Mouse (Mus musculus) lung, postnatal 25 days (tissue): ENCODE measurements at regions not wholly inside any gene's neighbourhood (a gene's known extent, or its start where the extent isn't known, plus 50 kb on each side); places are given as distances from the start of the nearest gene placed in this dataset.

Experiments
- DNase-seq: peaks from one replicate; pipeline ENCODE4 v3.0.0; 2022; ENCODE audit warnings: low spot score

DNA sequence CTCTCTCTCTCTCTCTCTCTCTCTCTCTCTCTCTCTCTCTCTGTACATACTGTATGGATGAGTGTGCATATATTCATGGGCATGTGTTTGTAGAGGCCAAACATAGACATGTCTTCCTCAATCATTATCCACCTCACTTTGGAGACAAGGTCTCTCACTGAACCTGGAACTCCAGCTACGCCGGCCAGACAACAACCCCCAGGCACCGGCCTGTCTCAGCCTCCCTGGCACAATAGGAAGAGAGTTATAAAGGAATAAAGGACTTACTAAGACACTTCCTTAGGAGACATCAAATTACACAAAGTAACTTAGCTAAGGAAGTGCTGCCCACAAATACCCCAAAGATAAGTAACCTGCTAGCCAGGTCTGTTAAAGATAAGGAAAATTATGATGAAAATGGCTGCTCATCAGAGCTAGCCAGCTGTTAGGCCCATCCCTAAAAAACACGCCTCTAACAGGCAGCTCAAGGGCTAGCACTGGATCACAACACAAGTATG, 110.0 kb downstream of the Qrsl1 start:
- DNase-seq = no peak

DNA sequence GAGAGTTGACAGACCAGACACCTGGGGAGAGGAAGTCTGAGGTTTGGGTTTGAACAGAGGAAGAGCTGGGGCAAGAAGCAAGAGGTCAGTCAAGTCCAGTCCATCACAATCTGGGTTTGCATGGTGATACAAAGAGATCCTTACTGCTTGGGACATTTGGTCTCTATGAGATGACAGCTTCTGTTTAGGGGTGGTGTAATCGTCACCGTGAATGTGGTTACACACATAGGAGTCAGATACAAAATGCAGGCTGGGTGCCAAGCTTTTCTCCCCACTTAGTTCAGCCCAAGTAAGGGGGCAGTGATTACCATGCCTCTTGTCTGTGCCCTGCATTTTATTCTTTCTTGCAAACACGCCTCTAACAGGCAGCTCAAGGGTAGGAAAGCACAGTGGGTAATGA, 108.9 kb downstream of the Qrsl1 start:
- DNase-seq = no peak

- no peak for DNase-seq
Observed at GRCm38 (mm10) chr10:43794587-43794986, 107.0 kb downstream of the Qrsl1 start.

- no peak for DNase-seq
Observed at GRCm38 (mm10) chr10:43800077-43800476, 101.5 kb downstream of the Qrsl1 start.

DNA sequence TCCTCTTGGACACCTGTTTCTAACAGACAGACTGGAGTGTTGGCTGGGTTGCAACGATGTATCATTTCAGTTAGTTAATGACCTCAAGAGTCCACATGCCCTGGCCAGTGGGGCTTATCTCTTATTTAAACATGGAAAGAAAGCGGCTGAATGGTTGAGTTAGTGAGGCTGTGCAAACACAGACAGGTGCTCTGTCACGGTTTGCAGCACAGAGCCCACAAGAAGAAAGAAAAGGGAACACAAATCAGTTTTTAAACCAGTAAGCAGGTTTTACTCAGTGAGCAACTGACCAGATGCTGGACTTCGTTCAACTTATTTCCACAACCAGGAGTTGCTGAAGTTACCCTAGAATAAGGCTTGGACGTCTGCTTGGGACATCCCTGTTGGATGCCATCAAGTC, 86.3 kb downstream of the Qrsl1 start:
- DNase-seq = peak; percentile 8

DNA sequence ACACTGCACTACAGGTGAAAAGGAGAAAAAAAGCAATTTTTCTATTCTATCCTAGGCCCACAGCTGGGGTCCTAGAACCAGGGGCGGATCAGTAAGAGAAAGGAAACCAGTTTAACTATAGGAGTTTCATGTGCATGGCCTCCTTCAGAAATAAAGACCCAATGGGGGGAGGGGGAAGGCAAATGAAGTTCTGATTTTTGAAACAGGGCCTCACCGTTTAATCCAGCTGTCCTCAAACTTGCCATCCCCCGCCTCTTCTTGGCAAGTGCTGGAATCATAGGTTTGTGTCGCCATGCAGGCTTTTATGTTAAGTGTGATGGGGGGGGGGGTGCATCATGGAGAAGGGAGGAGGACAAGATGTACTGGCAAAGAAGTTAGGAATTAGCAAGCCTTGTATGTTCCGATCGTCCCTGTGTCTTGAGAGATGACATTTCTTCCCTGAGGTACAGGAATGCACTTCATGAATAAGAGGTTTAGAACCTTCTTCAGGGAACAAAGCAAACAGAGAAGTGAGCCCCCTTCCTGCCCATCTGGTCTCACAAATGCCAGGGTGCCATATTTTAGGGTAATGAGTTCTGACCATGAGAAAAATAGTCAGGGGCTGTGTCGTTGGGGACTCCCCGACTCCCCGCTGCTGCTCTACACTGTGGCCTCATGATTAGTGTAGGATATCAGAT, 83.9 kb downstream of the Qrsl1 start:
- no peak for DNase-seq

DNA sequence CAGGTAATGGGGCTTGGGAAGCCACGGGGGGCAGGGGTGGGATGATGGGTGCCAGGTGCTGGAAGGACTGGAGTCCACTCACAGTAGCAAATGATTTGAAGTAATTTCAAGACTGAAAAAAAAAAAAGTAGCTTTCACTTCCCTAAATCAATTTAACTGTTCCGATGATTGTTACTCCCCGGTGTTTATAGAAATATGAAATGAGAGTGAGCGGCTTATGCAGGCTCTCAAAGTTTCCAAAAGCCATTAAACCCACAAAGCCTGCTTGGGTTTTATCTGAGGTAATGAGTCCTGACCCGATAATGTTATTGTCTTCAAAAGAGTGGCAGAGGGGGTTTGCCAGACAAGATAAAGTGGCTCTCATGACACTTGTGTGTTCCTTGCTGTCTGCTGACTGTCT, 82.9 kb downstream of the Qrsl1 start:
- no peak for DNase-seq

DNA sequence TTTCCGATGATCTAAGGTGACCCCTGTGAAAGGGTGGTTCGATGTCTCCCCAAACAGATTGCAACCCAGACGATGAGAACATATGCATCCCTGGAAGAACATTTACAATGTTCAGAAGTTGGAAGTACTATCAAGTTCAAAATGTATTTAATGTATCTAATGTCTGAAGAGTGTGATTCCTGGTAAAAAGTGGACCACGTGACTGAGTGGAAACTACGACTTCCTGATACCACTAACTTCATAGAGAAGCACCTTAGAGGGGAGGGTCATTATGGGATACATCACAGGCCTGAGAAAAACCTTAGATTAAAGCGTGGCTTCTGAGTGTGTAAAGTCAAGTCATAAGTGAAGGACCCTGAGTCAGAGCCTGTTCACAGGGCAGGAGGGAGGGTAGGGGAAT, 82.1 kb downstream of the Qrsl1 start:
- DNase-seq = no peak

DNA sequence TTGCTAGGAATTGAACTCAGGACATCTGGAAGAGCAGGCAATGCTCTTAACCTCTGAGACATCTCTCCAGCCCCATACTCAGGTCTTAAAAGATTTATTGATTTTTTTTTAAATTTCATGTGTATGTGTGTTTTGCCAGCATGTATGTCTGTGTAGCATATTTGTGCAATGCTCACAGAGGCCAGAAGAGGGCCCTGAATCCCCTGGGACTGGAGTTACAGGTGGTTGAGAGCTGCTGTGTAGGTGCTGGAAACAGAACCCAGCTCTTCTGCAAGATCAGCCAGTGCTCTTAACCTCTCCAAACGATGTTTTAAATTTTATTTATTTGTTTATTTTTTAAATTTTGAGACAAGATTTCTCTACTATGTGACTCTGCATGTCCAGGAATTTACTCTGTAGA, 78.9 kb downstream of the Qrsl1 start:
- DNase-seq = no peak

DNA sequence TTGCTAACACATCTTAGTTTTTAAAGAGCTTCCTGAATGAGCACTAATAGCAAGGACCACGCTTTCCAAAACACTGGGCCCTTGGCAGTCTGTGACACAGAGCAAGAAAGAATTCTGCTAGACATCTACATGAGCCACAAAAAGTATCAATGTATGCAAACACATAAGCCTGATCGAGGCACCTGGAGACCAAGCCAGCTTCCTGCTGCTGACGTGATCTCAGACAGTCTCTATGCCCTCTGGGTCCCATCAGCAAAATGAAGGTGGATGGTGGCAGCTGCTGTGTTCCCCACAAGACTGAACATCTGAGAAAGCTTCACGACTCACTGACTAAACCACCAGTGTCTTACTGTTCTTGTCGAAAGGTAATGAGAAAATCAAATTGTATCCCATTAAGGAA, 77.5 kb downstream of the Qrsl1 start:
- no peak for DNase-seq
